Mouse (Mus musculus): ENCODE data around the gene Ipo8.

Gene Ipo8

GRCm38 (mm10) chr6:148830748-148831727, at the start of gene Ipo8:
Gene Ipo8 (minus strand): TSS chr6:148831467.
- peak; percentile 96 for DNase-seq (ENCODE audit: low read depth, low spot score)

GRCm38 (mm10) chr6:148873911-148874310, 42.6 kb upstream of the Ipo8 start:
- DNase-seq (ENCODE audit: low read depth, low spot score), result no peak

- no peak for DNase-seq (ENCODE audit: low read depth, low spot score)
These were observed 14.4 kb upstream of the Ipo8 start for GRCm38 (mm10) chr6:148845629-148846028.

GRCm38 (mm10) chr6:148841760-148842159, 10.5 kb upstream of the Ipo8 start:
- no peak for DNase-seq (ENCODE audit: low read depth, low spot score)

- DNase-seq (ENCODE audit: low read depth, low spot score), result no peak
These were observed 7.2 kb upstream of the Ipo8 start for GRCm38 (mm10) chr6:148838460-148838859.

- DNase-seq (ENCODE audit: low read depth, low spot score), result no peak
These were observed 458 bp upstream of the Ipo8 start for GRCm38 (mm10) chr6:148831728-148832121.

- no peak for DNase-seq (ENCODE audit: low read depth, low spot score)
These were observed 916 bp downstream of the Ipo8 start for GRCm38 (mm10) chr6:148830355-148830747.

- no peak for DNase-seq (ENCODE audit: low read depth, low spot score)
These were observed 5.1 kb downstream of the Ipo8 start for GRCm38 (mm10) chr6:148826119-148826518.

GRCm38 (mm10) chr6:148818624-148819343, 12.5 kb downstream of the Ipo8 start:
- DNase-seq (ENCODE audit: low read depth, low spot score), result no peak

- no peak for DNase-seq (ENCODE audit: low read depth, low spot score)
These were observed 14.5 kb downstream of the Ipo8 start for GRCm38 (mm10) chr6:148816751-148817150.

GRCm38 (mm10) chr6:148811117-148811516, 20.1 kb downstream of the Ipo8 start:
- DNase-seq (ENCODE audit: low read depth, low spot score), result no peak

- DNase-seq (ENCODE audit: low read depth, low spot score), result no peak
These were observed 31.5 kb downstream of the Ipo8 start for GRCm38 (mm10) chr6:148799773-148800172.

GRCm38 (mm10) chr6:148795145-148795544, 36.1 kb downstream of the Ipo8 start:
- no peak for DNase-seq (ENCODE audit: low read depth, low spot score)

GRCm38 (mm10) chr6:148789010-148789673, 42.1 kb downstream of the Ipo8 start:
- DNase-seq (ENCODE audit: low read depth, low spot score), result no peak

GRCm38 (mm10) chr6:148786186-148786585, 45.1 kb downstream of the Ipo8 start:
- no peak for DNase-seq (ENCODE audit: low read depth, low spot score)

- no peak for DNase-seq (ENCODE audit: low read depth, low spot score)
These were observed 46.8 kb downstream of the Ipo8 start for GRCm38 (mm10) chr6:148784418-148784817.

GRCm38 (mm10) chr6:148776236-148776635, 55.0 kb downstream of the Ipo8 start:
- DNase-seq (ENCODE audit: low read depth, low spot score), result no peak

- DNase-seq (ENCODE audit: low read depth, low spot score), result no peak
These were observed 59.8 kb downstream of the Ipo8 start for GRCm38 (mm10) chr6:148771423-148771822.

- DNase-seq (ENCODE audit: low read depth, low spot score), result no peak
These were observed 62.8 kb downstream of the Ipo8 start for GRCm38 (mm10) chr6:148768419-148768818.

GRCm38 (mm10) chr6:148767228-148767627, 64.0 kb downstream of the Ipo8 start:
- no peak for DNase-seq (ENCODE audit: low read depth, low spot score)

- DNase-seq (ENCODE audit: low read depth, low spot score), result peak; percentile 45
These were observed 69.1 kb downstream of the Ipo8 start for GRCm38 (mm10) chr6:148761967-148762712.

Data from A20 (cell line).